Mouse (Mus musculus) CH12.LX (cell line): ENCODE measurements around the gene Fabp2. TPM values are rescaled to one million over a fixed set of nuclear protein-coding genes. Genes with fewer than 3 reads are reported as not detected.

Experiments used
- DNase-seq: peaks from one replicate; pipeline ENCODE4 v3.0.0-alpha.2; 2013; ENCODE audit errors: extremely low read depth
- H3K27ac ChIP-seq: 2 replicates; pipeline ENCODE4 v1.5.1; 2012; ENCODE audit warnings: low read depth, mild to moderate bottlenecking, control low read depth, moderate library complexity; ENCODE audit not compliant: insufficient read depth
- H3K27me3 ChIP-seq: replicated peaks from 2 replicates; pipeline ENCODE3; 2012; ENCODE audit warnings: inconsistent platforms
- H3K36me3 ChIP-seq, 2 experiments: replicated peaks in 1 of 2; 2 replicates each; pipeline versions ENCODE3 to v1.6.1; 2012; ENCODE audit warnings: inconsistent platforms in 1 of 2, low read length in 1 of 2, mild to moderate bottlenecking in 1 of 2, mixed read lengths in 1 of 2, moderate library complexity in 1 of 2; ENCODE audit not compliant: control insufficient read depth in 1 of 2, insufficient read depth in 1 of 2
- H3K4me1 ChIP-seq, 2 experiments: 2 replicates each; pipeline ENCODE4 v1.6.1; 2012; ENCODE audit warnings: inconsistent platforms in 1 of 2, moderate library complexity in 1 of 2; ENCODE audit not compliant: insufficient read depth in 2 of 2, control insufficient read depth in 1 of 2
- H3K4me2 ChIP-seq: 2 replicates; pipeline ENCODE4 v1.6.1; 2012; ENCODE audit warnings: low read depth, mild to moderate bottlenecking, control low read depth; ENCODE audit not compliant: poor library complexity, insufficient read depth, severe bottlenecking
- H3K4me3 ChIP-seq, 3 experiments: fragments of 150-350 bp in 1 of 3; sonication (generic) in 1 of 3; replicated peaks in 1 of 3; 2 replicates each; pipeline versions ENCODE3 to v1.5.1; 2011 to 2012; ENCODE audit warnings: low read depth in 2 of 3, low read length in 2 of 3, mild to moderate bottlenecking in 2 of 3, moderate library complexity in 2 of 3, control low read depth in 1 of 3, improper control_type of control experiment in 1 of 3, inconsistent platforms in 1 of 3, mixed read lengths in 1 of 3; ENCODE audit not compliant: poor library complexity in 1 of 3
- H3K79me2 ChIP-seq: replicated peaks from 2 replicates; pipeline ENCODE4 v1.6.1; 2012; ENCODE audit warnings: mild to moderate bottlenecking, moderate library complexity; ENCODE audit not compliant: control insufficient read depth, poor library complexity, insufficient read depth, severe bottlenecking; ENCODE audit errors: extremely low read depth
- H3K9ac ChIP-seq: 2 replicates; pipeline ENCODE4 v1.6.1; 2012; ENCODE audit warnings: low read depth, mild to moderate bottlenecking, control low read depth, moderate library complexity; ENCODE audit not compliant: insufficient read depth
- H3K9me3 ChIP-seq: replicated peaks from 2 replicates; pipeline ENCODE3; 2012; ENCODE audit warnings: low read length, inconsistent platforms, mixed read lengths
- BHLHE40 ChIP-seq: IDR thresholded peaks from 2 replicates; pipeline ENCODE4 v1.6.1; 2011; ENCODE audit warnings: mild to moderate bottlenecking, low read depth, low read length, improper control_type of control experiment
- CHD1 ChIP-seq: IDR thresholded peaks from 2 replicates; pipeline ENCODE4 v1.6.1; 2012; ENCODE audit warnings: low read depth, low read length, improper control_type of control experiment, inconsistent platforms
- CTCF ChIP-seq, 2 experiments: IDR thresholded peaks in 1 of 2; conservative IDR thresholded peaks in 1 of 2; 2 replicates each; pipeline ENCODE4 v1.5.1; 2011 to 2012; ENCODE audit warnings: low read depth in 2 of 2, low read length in 2 of 2, improper control_type of control experiment in 1 of 2, inconsistent platforms in 1 of 2, mild to moderate bottlenecking in 1 of 2, moderate library complexity in 1 of 2
- GABPA ChIP-seq: IDR thresholded peaks from 2 replicates; pipeline ENCODE4 v1.6.1; 2012; ENCODE audit warnings: low read depth, low read length, improper control_type of control experiment, inconsistent platforms; ENCODE audit not compliant: insufficient replicate concordance
- HCFC1 ChIP-seq: IDR thresholded peaks from 2 replicates; pipeline ENCODE4 v1.6.1; 2012; ENCODE audit warnings: low read depth, mild to moderate bottlenecking, inconsistent platforms, low read length, improper control_type of control experiment
- JUN ChIP-seq: IDR thresholded peaks from 2 replicates; pipeline ENCODE4 v1.6.1; 2011; ENCODE audit warnings: low read depth, mild to moderate bottlenecking, low read length, improper control_type of control experiment, moderate library complexity; ENCODE audit not compliant: insufficient read depth
- KAT2A ChIP-seq: IDR thresholded peaks from 2 replicates; pipeline ENCODE4 v1.6.1; 2012; ENCODE audit warnings: low read length, improper control_type of control experiment, inconsistent platforms; ENCODE audit not compliant: insufficient replicate concordance
- MAFK ChIP-seq: IDR thresholded peaks from 2 replicates; pipeline ENCODE4 v1.6.1; 2011; ENCODE audit warnings: low read length, improper control_type of control experiment; ENCODE audit not compliant: insufficient replicate concordance
- MAX ChIP-seq: IDR thresholded peaks from 2 replicates; pipeline ENCODE4 v1.6.1; 2011; ENCODE audit warnings: low read length, improper control_type of control experiment
- MYC ChIP-seq: IDR thresholded peaks from 2 replicates; pipeline ENCODE4 v1.6.1; 2011; ENCODE audit warnings: low read depth, mild to moderate bottlenecking, improper control_type of control experiment, low read length
- NELFE ChIP-seq: IDR thresholded peaks from 2 replicates; pipeline ENCODE4 v1.6.1; 2011; ENCODE audit warnings: low read depth, low read length, improper control_type of control experiment
- NRF1 ChIP-seq: IDR thresholded peaks from 2 replicates; pipeline ENCODE4 v1.6.1; 2014; ENCODE audit warnings: low read depth, mild to moderate bottlenecking, inconsistent platforms, low read length, improper control_type of control experiment, moderate library complexity
- POLR2A ChIP-seq: IDR thresholded peaks from 2 replicates; pipeline ENCODE4 v1.6.1; 2011; ENCODE audit warnings: low read depth, mild to moderate bottlenecking, improper control_type of control experiment, low read length
- POLR2AphosphoS2 ChIP-seq: IDR thresholded peaks from 2 replicates; pipeline ENCODE4 v1.6.1; 2011; ENCODE audit warnings: low read depth, low read length, improper control_type of control experiment
- RAD21 ChIP-seq: IDR thresholded peaks from 2 replicates; pipeline ENCODE4 v1.6.1; 2011; ENCODE audit warnings: low read depth, mild to moderate bottlenecking, low read length, improper control_type of control experiment, moderate library complexity
- SIN3A ChIP-seq: IDR thresholded peaks from 2 replicates; pipeline ENCODE4 v1.6.1; 2012; ENCODE audit warnings: low read length, improper control_type of control experiment, inconsistent platforms
- SMC3 ChIP-seq: IDR thresholded peaks from 2 replicates; pipeline ENCODE4 v1.6.1; 2011; ENCODE audit warnings: low read depth, low read length, improper control_type of control experiment
- TCF12 ChIP-seq: IDR thresholded peaks from 2 replicates; pipeline ENCODE4 v1.6.1; 2014; ENCODE audit warnings: low read depth, mild to moderate bottlenecking, inconsistent platforms, low read length, improper control_type of control experiment
- USF2 ChIP-seq: conservative IDR thresholded peaks from 2 replicates; pipeline ENCODE4 v1.6.1; 2011; ENCODE audit warnings: low read depth, low read length, improper control_type of control experiment
- ZC3H11A ChIP-seq: IDR thresholded peaks from 2 replicates; pipeline ENCODE4 v1.6.1; 2012; ENCODE audit warnings: low read depth, mild to moderate bottlenecking, inconsistent platforms, low read length, improper control_type of control experiment
- ZKSCAN1 ChIP-seq: IDR thresholded peaks from 2 replicates; pipeline ENCODE4 v1.6.1; 2012; ENCODE audit warnings: low read depth, inconsistent platforms, low read length, improper control_type of control experiment, borderline replicate concordance
- dilution Hi-C: fragments of 300-500 bp; cut with MboI; formaldehyde crosslinking; loops from 2 replicates; pipeline ENCODE4 v1.14.3; 2020; ENCODE audit warnings: low sequenced_read_pairs; ENCODE audit not compliant: extremely low pct_unique_long_range_greater_than_20kb, extremely low pct_ligation_motif_present
- in situ Hi-C: fragments of 300-500 bp; cut with MboI; formaldehyde crosslinking; loops from 3 replicates; pipeline ENCODE4 v1.14.3; 2019; ENCODE audit warnings: low sequenced_read_pairs, low pct_ligation_motif_present, low pct_unique_long_range_greater_than_20kb, mixed read lengths
- polyA plus RNA-seq: library from polyadenylated mRNA; unstranded; fragments of >175 nt; gene quantifications from 2 replicates; pipeline ENCODE4 v1.2.1, GENCODE M21; 2012; ENCODE audit warnings: low read depth; ENCODE audit not compliant: insufficient read length
- total RNA-seq, 2 experiments: library from RNA; depleted of rRNA; stranded (reverse); fragments of 300-350 nt in 1 of 2; fragments of >200 nt in 1 of 2; gene quantifications; 2 replicates each; pipeline ENCODE4 v1.2.3; 2012 to 2014

The Fabp2 gene
- total and polyA plus RNA-seq, 3 experiments = not detected

- TF ChIP-seq MAX = no peak
- TF ChIP-seq NELFE = no peak
- no peak for TF ChIP-seq BHLHE40
- no peak for TF ChIP-seq CHD1
- no peak for TF ChIP-seq MYC
- TF ChIP-seq SIN3A = no peak
- TF ChIP-seq JUN = no peak
- peak; percentile 69 for TF ChIP-seq ZC3H11A
- TF ChIP-seq USF2 = no peak
- no peak for TF ChIP-seq KAT2A
- no peak for TF ChIP-seq NRF1
- no peak for TF ChIP-seq POLR2A
- no peak for TF ChIP-seq MAFK
- TF ChIP-seq POLR2AphosphoS2 = no peak
- peak; percentile 86 for TF ChIP-seq SMC3
- peak; percentile 84 for TF ChIP-seq RAD21
- no peak for TF ChIP-seq ZKSCAN1
- TF ChIP-seq TCF12 = no peak
- peak in 1 of 2 experiments; percentile 87; a peak in 3 of 4 replicates for TF ChIP-seq CTCF (conservative IDR thresholded peaks at IDR 0.05 in 1 of 2, IDR thresholded peaks at IDR 0.05 in 1 of 2; ENCODE audit: low read depth in 2 of 2, low read length in 2 of 2)
- TF ChIP-seq, all 38 proteins: peak for 4
- Histone ChIP-seq H3K9me3 (no peaks in the 10 kb centered on the region), H3K4me2 (no peak overlapping the region), H3K36me3 (no peaks in the 10 kb centered on the region), H3K4me3 (no peak overlapping the region), H3K27me3 (no peaks in the 10 kb centered on the region), H3K9ac (no peak overlapping the region), H3K79me2 (no peaks in the 10 kb centered on the region), H3K4me1 (peaks cover 6 to 9% of the 10 kb centered on the region in 2 experiments), H3K27ac (no peak overlapping the region)
- dilution Hi-C loops = no loop called here
- in situ Hi-C loops = loop anchor here (10.0 kb wide), 2 partner anchors 166 to 216 kb away; no protein-coding TSS in a partner anchor
- DNase-seq = peak; percentile 43
These were observed 44.3 kb downstream of the Fabp2 start for GRCm38 (mm10) chr3:122939215-122939614.

GRCm38 (mm10) chr3:122943387-122943890 lies 48.6 kb downstream of the Fabp2 start:
- no peak overlapping the region for H3K27ac ChIP-seq

More at GRCm38 (mm10) chr3:122943387-122943890, 48.6 kb downstream of the Fabp2 start:
- H3K9ac ChIP-seq = no peak overlapping the region
- no peak overlapping the region for H3K4me3 ChIP-seq
- H3K27me3 ChIP-seq = no peaks in the 10 kb centered on the region
- peak overlapping the region; percentile 5; the same call in 1 of the 2 replicates for H3K4me2 ChIP-seq
- in situ Hi-C loops (no loop called here), dilution Hi-C loops (no loop called here)
- DNase-seq = peak; percentile 20
- no peaks in the 10 kb centered on the region for H3K36me3 ChIP-seq
- no peaks in the 10 kb centered on the region for H3K79me2 ChIP-seq
- H3K4me1 ChIP-seq = peaks cover 6 to 9% of the 10 kb centered on the region in 2 experiments
- no peak for TF ChIP-seq GABPA
- no peak for TF ChIP-seq MYC
- no peak for TF ChIP-seq POLR2A
- no peak for TF ChIP-seq HCFC1
- TF ChIP-seq MAFK = peak; percentile 80
- no peaks in the 10 kb centered on the region for H3K9me3 ChIP-seq

Other genes starting within 250 kb of the Fabp2 start
- 0.84 and 1.1 TPM in 2 replicates for gene Pde5a, start 166.1 kb upstream of the Fabp2 start, total RNA-seq (2012; rRNA removed)
- gene Pde5a, start 166.1 kb upstream of the Fabp2 start, total RNA-seq (2014; rRNA removed) = 0.88 and 1.0 TPM in 2 replicates
- gene Pde5a, start 166.1 kb upstream of the Fabp2 start, polyA plus RNA-seq = 0.60 and 0.68 TPM in 2 replicates
- gene Gm10959, start 24.3 kb downstream of the Fabp2 start, total RNA-seq (2012; rRNA removed) = not detected in 2 replicates
- gene Gm10959, start 24.3 kb downstream of the Fabp2 start, total RNA-seq (2014; rRNA removed) = not detected in 2 replicates
- gene Gm10959, start 24.3 kb downstream of the Fabp2 start, polyA plus RNA-seq = not detected in 2 replicates
- gene 1810037I17Rik, start 29.1 kb downstream of the Fabp2 start, total RNA-seq (2012; rRNA removed) = 72.2 and 75.6 TPM in 2 replicates
- 116 and 132 TPM in 2 replicates for gene 1810037I17Rik, start 29.1 kb downstream of the Fabp2 start, total RNA-seq (2014; rRNA removed)
- gene 1810037I17Rik, start 29.1 kb downstream of the Fabp2 start, polyA plus RNA-seq = 106 and 129 TPM in 2 replicates
- gene Usp53, start 89.4 kb downstream of the Fabp2 start, total RNA-seq (2012; rRNA removed) = 0.08 TPM in 1 of 2 replicates, not detected in the other
- 0.03 TPM in 1 of 2 replicates, not detected in the other for gene Usp53, start 89.4 kb downstream of the Fabp2 start, total RNA-seq (2014; rRNA removed)
- gene Usp53, start 89.4 kb downstream of the Fabp2 start, polyA plus RNA-seq = not detected in 2 replicates
- not detected in 2 replicates for gene Myoz2, start 139.9 kb downstream of the Fabp2 start, total RNA-seq (2012; rRNA removed)
- not detected in 2 replicates for gene Myoz2, start 139.9 kb downstream of the Fabp2 start, total RNA-seq (2014; rRNA removed)
- not detected in 2 replicates for gene Myoz2, start 139.9 kb downstream of the Fabp2 start, polyA plus RNA-seq